Mouse (Mus musculus) small intestine, adult 2 months (tissue): ENCODE data around the gene Pyy. TPM values are rescaled to one million over a fixed set of nuclear protein-coding genes. Genes with fewer than 3 reads are reported as not detected.

Source experiments
- H3K27ac ChIP-seq: fragments of 200-500 bp; 2 replicates; pipeline ENCODE4 v1.5.1; 2012; ENCODE audit warnings: low read depth, low read length, control low read depth, inconsistent platforms; ENCODE audit not compliant: insufficient read depth
- H3K27me3 ChIP-seq: fragments of 200-500 bp; 2 replicates; pipeline ENCODE4 v1.6.1; 2012; ENCODE audit warnings: mild to moderate bottlenecking, moderate library complexity, low read length, inconsistent platforms; ENCODE audit not compliant: control insufficient read depth, insufficient read depth
- H3K36me3 ChIP-seq: fragments of 200-500 bp; 2 replicates; pipeline ENCODE4 v1.6.1; 2012; ENCODE audit warnings: mild to moderate bottlenecking, low read length, control low read depth, inconsistent platforms; ENCODE audit not compliant: control insufficient read depth, insufficient read depth
- H3K4me1 ChIP-seq: fragments of 200-500 bp; 2 replicates; pipeline ENCODE4 v1.6.1; 2012; ENCODE audit warnings: low read length, inconsistent platforms, mixed read lengths; ENCODE audit not compliant: control insufficient read depth, insufficient read depth, insufficient read length
- H3K4me3 ChIP-seq: fragments of 200-500 bp; 2 replicates; pipeline ENCODE4 v1.5.1; 2012; ENCODE audit warnings: low read depth, mild to moderate bottlenecking, control low read depth, inconsistent platforms, low read length, moderate library complexity
- CTCF ChIP-seq: fragments of 200-500 bp; IDR thresholded peaks from 2 replicates; pipeline ENCODE4 v1.5.1; 2012; ENCODE audit warnings: low read depth, mild to moderate bottlenecking, control low read depth, inconsistent platforms, low read length, moderate library complexity, mixed read lengths; ENCODE audit not compliant: insufficient replicate concordance, insufficient read length; ENCODE audit errors: extremely low read depth
- POLR2A ChIP-seq: fragments of 200-500 bp; IDR thresholded peaks from 2 replicates; pipeline ENCODE4 v1.6.1; 2012; ENCODE audit warnings: low read depth, mild to moderate bottlenecking, control low read depth, inconsistent platforms, low read length, moderate library complexity
- WGBS: fragments of 180-500 bp; shearing (Covaris S2); methylation state at CpG from one replicate; pipeline ENCODE4 v1.1.7; 2018; 5-methylcytosine and 5-hydroxymethylcytosine counted together
- polyA plus RNA-seq: library from polyadenylated mRNA; depleted of rRNA; stranded (reverse); fragments of >200 nt; gene quantifications from 2 replicates; pipeline ENCODE4 v1.2.3, GENCODE M21; 2012; rRNA removed

The Pyy gene
- 137 and 596 TPM in 2 replicates for polyA plus RNA-seq

- no peak within 1 kb of the TSS for H3K27ac ChIP-seq
- 0 out of 2 replicates have a peak, but pooled peaks cover 2% of the 10 kb centered on the region for H3K4me1 ChIP-seq
- peaks cover 30% of the 10 kb centered on the region for H3K27me3 ChIP-seq
- TF ChIP-seq CTCF (no peak), POLR2A (no peak)
- no peak within 1 kb of the TSS for H3K4me3 ChIP-seq
- WGBS, result 13% methylated on average over 9 of the region's 9 CpGs
- H3K36me3 ChIP-seq, result no peaks in the 10 kb centered on the region
Measured at GRCm38 (mm10) chr11:102107732-102108131, at the start of gene Pyy. Gene Pyy, minus strand, starts transcription at chr11:102107832.

GRCm38 (mm10) chr11:102156786-102157089, 49.1 kb upstream of the Pyy start:
- no peak overlapping the region for H3K27ac ChIP-seq
- H3K27me3 ChIP-seq, result no peaks in the 10 kb centered on the region
- H3K36me3 ChIP-seq, result peaks cover 19% of the 10 kb centered on the region
- 20% methylated on average over 1 of the region's 1 CpGs for WGBS
- no peak overlapping the region for H3K4me3 ChIP-seq
- TF ChIP-seq CTCF, result no peak
- no peak for TF ChIP-seq POLR2A
- H3K4me1 ChIP-seq, result peaks cover 4% of the 10 kb centered on the region; the same call in 1 of the 2 replicates

- H3K27me3 ChIP-seq, result no peaks in the 10 kb centered on the region
- no peak within 1 kb of the TSS for H3K27ac ChIP-seq
- peak within 1 kb of the TSS; percentile 90 for H3K4me3 ChIP-seq
- peaks cover 4% of the 10 kb centered on the region; the same call in 1 of the 2 replicates for H3K4me1 ChIP-seq
- H3K36me3 ChIP-seq, result peaks cover 24% of the 10 kb centered on the region
- no peak for TF ChIP-seq CTCF
- peak; percentile 29; the same call in 1 of the 2 replicates for TF ChIP-seq POLR2A
- under 1% methylated on average over 37 of the region's 37 CpGs for WGBS
Measured at GRCm38 (mm10) chr11:102156039-102156785, 48.6 kb upstream of the Pyy start, which contains the start of gene Tmem101. Gene Tmem101, minus strand, starts transcription at chr11:102156404.

- H3K4me1 ChIP-seq, result peaks cover 18% of the 10 kb centered on the region
- no peaks in the 10 kb centered on the region; the same call in 1 of the 2 replicates for H3K27me3 ChIP-seq
- no peak overlapping the region for H3K27ac ChIP-seq
- 61% methylated on average over 34 of the region's 34 CpGs for WGBS
- TF ChIP-seq POLR2A (no peak), CTCF (no peak)
- peak overlapping the region; percentile 85 for H3K4me3 ChIP-seq
- H3K36me3 ChIP-seq, result peaks cover 38% of the 10 kb centered on the region
Measured at GRCm38 (mm10) chr11:102147213-102147989, 39.8 kb upstream of the Pyy start.

- Histone ChIP-seq H3K4me1 (peaks cover 18% of the 10 kb centered on the region), H3K27me3 (no peaks in the 10 kb centered on the region; the same call in 1 of the 2 replicates), H3K4me3 (peak overlapping the region; percentile 85), H3K36me3 (peaks cover 34% of the 10 kb centered on the region), H3K27ac (peak overlapping the region; percentile 26)
- WGBS, result 4% methylated on average over 17 of the region's 17 CpGs
- TF ChIP-seq POLR2A (no peak), CTCF (no peak)
Measured at GRCm38 (mm10) chr11:102146531-102146930, 38.9 kb upstream of the Pyy start.

GRCm38 (mm10) chr11:102146005-102146404, 38.4 kb upstream of the Pyy start:
- peak overlapping the region; percentile 98 for H3K27ac ChIP-seq
- peaks cover 18% of the 10 kb centered on the region for H3K4me1 ChIP-seq
- peak overlapping the region; percentile 85 for H3K4me3 ChIP-seq
- H3K27me3 ChIP-seq, result no peaks in the 10 kb centered on the region; the same call in 1 of the 2 replicates
- H3K36me3 ChIP-seq, result peaks cover 31% of the 10 kb centered on the region
- TF ChIP-seq CTCF (no peak), POLR2A (peak; percentile 80)
- 2% methylated on average over 16 of the region's 16 CpGs for WGBS
